Mouse (Mus musculus): ENCODE data around the gene Snx22.

Snx22 gene

DNA sequence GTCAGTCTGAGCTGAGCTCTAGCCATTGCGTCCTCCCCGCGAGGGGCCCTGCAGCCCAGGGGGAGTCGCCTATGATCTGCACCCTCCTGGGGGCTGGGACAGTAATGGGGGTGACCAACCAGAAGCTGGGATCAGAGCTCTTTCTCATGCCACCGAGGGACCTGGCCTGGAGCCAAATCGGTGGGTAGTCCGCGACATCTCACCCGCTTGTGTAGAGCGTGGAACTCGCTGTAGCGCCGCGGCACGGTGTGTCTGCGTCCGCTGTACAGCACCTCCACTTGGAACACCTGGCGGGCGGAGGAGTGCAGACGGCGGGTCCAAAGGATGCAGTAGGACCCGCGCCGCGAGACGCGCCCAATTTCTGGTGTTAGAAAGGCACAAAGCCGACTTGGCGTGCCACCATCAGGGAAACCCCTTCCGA is 538 bp downstream of the Snx22 start:
- DNase-seq (ENCODE audit: low read depth): peak; percentile 50

DNA sequence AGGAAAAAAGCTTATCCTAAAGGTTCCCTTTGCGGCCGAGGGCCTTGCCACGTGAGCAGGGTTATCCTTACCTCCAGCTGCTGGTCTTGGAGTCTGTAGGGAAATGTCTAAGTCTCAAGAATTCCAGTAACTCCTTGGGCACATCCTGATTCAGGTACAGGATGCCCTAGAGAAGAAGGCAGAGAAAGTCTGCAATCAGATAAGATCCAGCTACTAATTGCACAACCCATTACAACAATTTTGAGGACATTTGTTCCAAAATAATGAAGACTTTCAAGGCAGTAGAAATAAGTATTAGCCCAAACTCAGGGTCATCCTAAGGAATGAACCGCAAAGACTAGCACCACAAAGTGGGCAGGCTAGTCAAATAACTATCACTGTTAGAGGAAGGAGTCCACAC is 1.5 kb downstream of the Snx22 start:
- no peak for DNase-seq (ENCODE audit: low read depth)

DNA sequence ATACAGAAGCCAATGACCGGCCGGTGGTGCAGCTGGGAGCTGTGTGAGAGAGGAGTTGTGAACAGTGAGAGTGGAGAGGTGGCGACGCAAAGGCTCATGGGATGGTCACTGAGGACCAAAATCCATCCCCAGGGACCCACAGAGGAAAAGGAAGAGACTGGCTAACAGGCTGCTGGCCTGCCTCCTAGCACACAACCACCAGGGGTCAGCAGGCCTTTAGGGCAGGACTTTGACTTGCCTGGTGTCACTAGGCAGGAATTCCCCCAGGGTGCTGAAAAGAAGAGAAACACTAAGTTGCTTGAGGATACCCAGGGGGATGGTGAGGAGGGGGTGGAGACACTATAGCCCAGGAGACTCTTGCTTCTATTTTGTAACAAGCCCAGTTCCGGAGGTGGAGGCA is 2.0 kb downstream of the Snx22 start:
- peak; percentile 48 for DNase-seq (ENCODE audit: low read depth)

DNA sequence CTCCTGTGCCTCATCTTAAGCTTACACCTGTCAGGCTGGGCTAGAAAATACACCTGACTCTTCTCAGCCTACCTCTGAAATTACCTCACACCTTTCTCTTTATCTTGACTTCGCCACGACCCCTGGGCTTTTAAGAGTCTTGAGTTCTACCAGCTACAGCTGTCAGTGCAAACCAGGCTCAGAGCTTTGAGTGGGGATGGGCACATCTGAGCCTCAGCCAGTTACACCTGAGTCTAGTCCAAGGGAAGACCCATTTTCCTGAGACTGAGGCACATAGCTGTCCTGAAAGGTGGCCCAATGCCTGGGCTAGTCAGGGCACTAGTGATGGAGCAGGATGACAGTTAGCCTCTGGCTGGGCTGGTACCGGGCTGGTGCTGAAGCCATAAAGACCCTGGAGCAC is 2.7 kb downstream of the Snx22 start:
- DNase-seq (ENCODE audit: low read depth): no peak

DNA sequence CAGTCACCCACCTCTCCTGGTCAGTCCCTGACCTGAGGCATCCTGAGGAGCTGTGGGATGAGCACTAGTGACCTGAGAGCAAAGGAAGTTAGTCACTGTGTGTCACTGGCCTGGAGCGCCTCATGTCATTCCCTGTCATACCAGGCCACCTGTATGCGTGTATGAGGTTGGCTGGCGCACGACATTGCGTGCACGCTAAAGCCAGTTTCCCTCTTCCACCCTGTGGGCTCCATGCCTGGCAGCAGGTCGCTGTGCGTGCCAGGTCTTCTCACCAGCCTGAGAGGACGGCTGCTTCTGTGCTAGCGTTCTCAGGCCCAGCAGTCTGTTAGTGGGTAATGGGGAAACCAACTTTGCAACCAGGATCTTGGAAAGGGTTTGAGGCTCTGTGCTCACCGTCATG is 5.2 kb downstream of the Snx22 start:
- DNase-seq (ENCODE audit: low read depth): no peak

DNA sequence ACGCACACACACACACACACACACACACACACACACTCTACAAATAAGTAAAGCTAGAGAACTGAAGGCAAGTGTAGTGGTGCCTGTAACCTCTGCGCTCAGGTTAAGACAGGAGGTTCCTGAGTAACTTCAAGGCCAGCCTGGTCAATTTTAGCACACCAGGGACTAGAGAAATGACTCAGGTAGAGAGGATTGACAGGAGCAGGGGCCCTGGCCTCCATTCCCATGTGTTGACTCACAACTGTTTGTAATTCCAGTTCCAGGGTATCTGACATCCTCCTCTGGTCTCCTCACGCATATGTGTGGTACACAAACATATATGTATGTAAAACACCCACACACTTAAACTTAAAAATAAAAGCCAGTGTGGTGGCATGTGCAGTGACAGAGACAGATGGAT is 6.1 kb downstream of the Snx22 start:
- no peak for DNase-seq (ENCODE audit: low read depth)

DNA sequence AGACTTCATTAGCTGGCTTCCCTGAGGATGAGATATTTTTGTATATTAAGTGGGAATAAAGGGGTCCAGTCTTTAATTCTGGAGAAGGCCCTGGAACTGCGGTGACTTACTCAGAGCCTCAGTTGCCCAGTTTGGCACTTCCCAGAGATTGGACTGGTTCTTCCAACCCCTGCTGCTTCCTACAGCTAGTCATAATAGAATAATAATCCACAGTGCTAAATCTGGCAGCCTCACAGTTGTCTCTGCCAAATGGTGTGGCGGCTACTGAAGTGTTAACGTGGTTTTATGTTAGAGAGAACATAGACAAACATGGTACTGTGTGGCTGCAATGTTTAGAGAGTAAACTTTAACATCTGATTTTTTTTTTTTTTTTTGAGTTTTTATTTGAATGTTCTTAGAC is 7.9 kb downstream of the Snx22 start:
- no peak for DNase-seq (ENCODE audit: low read depth)

DNA sequence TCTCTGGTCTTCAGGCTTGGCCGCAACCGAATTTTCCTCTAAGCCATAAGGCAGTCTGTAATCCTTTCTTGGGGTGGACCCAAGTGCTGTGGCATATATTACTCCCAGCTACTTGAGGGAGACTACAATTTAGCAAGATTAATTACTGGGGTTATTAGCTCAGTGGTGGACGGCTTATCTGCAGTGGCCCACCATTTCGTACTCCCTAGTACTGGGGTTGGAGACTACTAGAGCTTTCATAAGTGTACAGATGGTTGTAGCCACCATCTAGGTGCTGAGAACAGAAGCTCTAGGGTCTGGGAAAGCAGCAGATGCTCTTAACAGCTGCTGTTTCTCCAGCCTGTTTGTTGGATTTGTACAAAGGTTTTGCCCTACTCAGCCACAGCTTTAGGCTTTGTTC is 8.5 kb downstream of the Snx22 start:
- DNase-seq (ENCODE audit: low read depth): no peak

DNA sequence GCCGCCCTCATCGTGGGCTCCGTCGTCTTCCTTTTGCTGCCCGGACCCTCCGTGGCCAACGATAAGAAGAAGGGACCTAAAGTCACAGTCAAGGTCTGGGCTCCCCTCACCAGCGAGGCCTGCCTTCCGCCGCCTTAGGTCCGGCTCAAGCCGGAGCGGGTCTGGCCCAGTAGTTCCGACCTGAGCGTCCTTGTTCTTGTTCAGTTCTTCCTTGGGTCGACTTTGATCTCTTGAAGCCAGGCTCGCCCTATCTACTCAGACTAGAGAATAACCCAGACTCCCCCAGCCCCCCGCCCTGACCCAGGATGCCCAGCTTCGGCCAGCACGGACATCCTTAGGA is 9.2 kb downstream of the Snx22 start:
- DNase-seq (ENCODE audit: low read depth): no peak

DNA sequence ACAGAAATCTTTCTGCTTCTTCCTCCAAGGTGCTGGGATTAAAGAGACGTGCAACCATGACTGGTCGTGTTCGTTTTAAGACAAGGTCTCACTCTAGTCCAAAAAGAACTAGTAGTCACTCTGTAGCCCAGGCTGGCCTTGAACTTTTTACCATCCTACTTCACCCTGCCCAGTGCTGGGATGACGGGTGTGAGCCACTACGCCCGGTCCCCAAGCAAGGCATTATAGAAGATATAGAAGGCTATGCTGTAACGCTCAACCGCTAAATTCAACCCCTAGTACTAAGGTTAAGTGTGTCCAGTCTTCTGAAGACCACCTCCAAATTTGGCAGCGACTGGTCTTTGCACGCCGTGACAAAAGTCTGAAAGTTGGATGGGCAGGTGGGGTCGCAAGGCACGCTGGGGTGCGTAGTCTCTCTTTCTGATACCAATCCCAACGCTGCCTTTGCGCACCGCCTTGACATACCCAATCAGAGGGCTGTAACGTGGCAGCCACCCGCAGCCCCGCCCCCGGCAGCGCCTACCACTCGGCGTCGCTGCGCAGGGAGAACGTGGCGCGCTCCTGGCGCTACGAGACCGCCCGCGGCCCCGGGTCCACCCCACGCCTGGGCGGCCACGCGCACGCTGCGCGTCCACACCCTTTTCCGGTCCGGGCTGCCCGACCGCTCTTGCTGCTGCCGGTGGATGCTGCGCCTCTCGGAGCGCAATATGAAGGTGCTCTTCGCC is 9.8 kb downstream of the Snx22 start, which contains the start of gene Ppib:
Gene Ppib (plus strand): TSS at position 640 of the 725 bp plus-strand sequence.
- DNase-seq (ENCODE audit: low read depth): peak; percentile 97

DNA sequence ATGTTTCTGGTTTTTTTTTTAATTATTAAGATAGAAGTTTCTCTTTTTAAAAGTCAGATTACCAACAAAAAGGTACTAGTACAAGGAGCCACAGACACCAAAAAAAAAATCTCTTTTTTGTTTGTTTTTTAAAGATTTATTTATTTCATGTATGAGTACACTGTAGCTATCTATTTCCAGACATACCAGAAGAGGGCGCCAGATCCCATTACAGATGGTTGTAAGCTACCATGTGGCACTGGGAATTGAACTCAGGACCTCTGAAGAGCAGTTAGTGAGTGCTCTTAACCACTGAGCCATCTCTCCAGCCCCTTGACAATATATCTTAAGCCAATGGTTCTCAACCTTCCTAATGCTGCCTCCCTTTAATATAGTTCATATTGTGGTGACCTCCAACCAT is 15.9 kb downstream of the Snx22 start:
- DNase-seq (ENCODE audit: low read depth): peak; percentile 32

DNA sequence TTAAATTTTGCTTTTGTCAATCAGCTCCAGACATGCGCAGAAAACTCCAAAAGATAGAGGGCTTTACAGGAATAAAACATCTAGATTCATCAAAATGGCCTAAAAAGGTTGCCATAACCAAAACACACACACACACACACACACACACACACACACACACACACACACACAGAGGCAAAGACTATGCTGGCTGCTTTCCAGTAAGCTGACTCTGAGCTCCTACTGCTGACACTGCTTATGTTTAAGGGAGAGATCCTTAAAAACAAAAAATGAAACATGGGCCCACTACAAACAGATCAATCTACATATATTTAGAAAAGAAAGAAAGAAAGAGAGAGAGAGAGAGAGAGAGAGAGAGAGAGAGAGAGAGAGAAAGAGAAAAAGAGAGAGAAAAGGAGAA is 16.8 kb downstream of the Snx22 start:
- DNase-seq (ENCODE audit: low read depth): no peak

DNA sequence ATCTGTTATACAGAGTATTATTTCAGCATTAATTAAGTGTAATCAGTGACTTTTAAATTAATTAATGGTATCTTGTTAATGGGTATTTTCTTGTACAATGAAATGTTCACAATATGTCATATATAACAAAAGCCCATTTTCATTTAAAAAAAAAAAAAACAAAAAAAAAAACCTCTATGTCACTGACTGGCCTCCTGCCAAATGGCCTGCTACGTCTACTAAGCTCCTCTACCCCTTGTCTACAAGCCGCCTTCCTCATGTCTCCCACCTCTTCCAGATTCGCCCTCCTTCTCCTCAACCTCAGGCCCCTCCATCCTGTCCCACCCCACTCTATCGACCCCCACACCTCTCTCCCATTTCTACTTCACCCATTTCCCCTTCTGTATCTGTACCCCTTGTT is 18.0 kb downstream of the Snx22 start:
- DNase-seq (ENCODE audit: low read depth): no peak

DNA sequence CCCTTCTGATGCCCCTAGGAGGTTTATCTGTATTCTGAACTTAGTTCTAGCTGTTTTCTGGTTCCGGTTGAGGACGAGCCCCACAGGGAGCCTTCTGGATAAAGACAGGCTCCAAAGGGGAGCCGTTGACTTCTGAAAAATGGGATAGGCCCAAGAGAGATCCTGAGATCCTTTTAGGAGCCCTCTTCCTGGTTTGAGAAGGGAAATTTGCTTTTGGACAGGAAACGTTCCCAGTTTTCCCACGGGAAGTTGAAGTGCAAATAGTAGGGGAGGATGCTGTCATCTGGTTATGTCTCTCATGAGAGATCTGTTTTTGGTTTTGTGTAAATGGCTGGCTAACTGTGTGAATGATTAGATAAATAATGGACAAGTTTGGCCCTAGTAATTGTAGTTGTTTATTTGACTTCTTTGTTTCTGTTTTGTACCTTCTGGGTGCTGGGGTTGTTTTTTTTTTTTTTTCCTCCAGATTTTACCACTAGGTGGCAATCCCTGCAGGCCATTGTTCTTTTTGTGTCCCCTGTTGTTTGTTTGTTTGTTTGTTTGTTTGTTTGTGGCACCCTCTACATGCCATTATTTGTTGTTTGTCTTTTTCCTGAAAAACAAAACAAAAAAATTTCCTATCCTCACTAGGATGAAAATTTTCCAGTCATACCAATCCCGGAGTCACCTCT is 19.5 kb downstream of the Snx22 start:
- peak; percentile 41 for DNase-seq (ENCODE audit: low read depth)

DNA sequence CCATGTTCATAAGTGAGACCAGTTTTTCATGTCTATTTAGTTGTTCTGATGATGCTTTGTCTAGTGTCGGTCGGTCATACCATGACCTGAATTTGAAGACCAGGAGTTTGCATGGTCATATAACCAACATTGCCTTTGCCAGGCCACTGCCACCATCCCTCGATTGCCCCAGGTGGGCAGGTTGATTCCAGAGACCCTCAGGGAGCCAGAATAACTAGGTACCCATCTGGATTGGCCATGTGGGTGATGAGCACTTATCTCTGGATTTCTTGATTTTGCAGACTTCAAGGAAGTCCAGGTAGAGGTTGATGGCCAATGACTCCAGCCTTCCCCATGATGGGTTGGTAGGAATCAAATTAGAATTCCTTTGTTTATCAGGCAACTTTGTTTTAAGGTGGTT is 26.3 kb downstream of the Snx22 start:
- DNase-seq (ENCODE audit: low read depth): no peak

DNA sequence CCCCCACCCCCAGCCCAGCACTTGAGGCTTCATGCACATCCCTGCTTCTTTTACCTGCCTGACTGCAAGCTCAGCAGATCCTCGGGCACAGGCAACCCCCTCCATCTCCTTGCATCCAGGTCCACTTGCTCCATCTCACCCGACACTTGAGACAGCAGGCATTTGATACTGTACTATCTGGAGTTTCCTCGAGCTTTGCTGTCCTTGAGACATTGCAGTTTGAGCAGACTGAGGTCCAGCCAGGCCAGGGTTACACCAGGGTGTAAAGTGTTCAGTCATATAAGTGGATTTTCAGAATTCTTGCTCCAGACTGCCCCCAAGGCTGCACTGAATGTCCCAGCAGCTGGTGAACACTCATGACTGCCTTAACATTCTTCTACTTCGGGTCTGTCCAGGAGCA is 27.2 kb downstream of the Snx22 start:
- no peak for DNase-seq (ENCODE audit: low read depth)

DNA sequence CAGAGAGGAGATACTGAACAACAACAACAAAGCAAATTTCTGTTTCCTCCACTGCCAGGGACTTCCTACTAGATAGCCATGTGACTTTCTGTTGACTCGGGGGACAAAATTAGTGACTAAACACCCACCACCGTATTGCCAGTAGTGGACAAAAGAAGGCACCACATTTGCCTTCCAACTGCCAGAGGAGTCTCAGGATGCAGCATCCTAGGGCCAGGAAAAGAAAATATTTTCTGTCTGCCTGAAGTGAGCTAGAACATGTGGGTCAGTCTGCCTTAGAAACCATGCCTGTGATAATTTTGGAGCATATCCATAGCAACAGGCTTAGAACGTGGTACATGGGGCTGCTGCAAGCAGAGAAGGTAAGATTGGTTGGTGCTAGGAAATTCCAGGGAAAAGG is 28.7 kb downstream of the Snx22 start:
- DNase-seq (ENCODE audit: low read depth): no peak

DNA sequence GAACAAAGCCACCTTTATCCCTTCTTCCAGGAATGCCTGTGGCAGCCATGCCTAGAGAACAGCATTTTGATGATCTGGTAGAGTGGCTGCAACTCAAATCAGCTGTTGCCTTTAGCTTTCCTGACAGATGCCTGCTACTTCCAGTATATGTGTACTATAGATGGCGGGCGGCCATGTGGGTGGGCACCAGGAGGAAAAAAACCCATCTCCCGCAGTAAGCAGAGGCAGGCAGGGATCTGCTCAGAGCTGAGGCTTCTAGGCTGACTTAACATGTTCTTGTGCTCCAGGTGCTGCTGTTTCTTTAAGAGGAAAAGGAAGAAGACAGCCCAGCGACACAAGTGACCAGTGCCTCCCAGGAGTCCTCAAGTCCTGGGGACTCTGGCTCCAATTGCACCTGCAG is 30.2 kb downstream of the Snx22 start:
- no peak for DNase-seq (ENCODE audit: low read depth)

DNA sequence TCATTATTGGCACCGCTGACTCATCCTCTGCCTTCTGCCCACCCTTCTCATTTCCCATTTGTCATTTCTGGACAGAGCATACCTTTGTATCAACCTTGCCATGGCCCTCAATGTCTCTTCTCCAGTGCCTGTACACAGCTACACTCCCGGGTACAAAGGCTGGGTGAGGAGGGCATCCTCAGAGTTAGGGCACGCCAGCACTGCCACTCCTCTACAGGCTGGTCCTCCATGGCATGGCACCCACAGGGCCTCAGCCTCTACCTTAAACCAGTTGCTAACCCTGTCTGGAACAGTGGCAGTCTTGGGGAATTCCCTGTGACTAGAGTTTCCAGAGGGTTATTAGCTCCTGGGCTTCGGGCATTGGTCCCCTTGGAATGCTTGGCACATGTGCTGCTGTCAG is 30.9 kb downstream of the Snx22 start:
- DNase-seq (ENCODE audit: low read depth): no peak

DNA sequence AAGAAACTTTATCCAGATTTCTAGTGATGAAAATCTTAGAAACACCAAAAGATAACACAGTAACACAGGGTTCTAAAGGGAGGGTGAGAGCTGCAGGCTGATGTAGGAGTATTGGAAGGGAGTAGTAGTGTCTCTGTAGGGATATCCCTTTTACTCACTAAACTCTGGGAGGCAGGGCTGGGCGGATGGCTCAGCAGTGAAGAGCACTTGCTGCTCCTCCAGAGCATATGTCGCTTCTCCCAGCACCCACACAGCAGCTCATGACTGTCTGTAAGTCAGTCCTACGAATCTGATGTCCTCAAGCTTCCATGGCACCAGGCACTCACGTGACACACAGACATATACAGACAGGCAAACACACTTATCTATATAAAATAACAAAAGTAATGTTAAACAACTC is 31.4 kb downstream of the Snx22 start:
- no peak for DNase-seq (ENCODE audit: low read depth)

DNA sequence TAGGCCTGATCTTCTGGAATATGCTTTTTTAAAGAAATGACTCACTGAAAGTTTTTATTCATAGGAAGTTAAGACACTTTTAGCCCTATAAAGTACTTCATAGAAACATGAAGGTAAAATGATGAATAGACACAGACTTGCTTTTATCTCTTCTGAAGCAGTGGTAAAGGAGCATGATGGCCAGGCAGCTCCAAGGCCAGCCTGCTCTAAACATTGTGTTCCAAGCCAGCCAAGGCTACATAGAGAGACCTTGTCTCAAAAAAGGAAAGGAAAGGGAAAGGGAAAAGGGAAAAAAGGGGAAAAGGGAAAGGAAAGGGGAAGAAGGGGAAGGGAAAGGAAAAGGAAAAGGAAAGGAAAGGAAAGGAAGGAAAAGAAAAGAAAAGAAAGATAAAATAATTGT is 48.9 kb downstream of the Snx22 start:
- DNase-seq (ENCODE audit: low read depth): no peak

Measured in induced T-regulatory cell, adult 2 months (primary cell).